Mouse (Mus musculus): ENCODE measurements around the gene Tmem141.

DNA sequence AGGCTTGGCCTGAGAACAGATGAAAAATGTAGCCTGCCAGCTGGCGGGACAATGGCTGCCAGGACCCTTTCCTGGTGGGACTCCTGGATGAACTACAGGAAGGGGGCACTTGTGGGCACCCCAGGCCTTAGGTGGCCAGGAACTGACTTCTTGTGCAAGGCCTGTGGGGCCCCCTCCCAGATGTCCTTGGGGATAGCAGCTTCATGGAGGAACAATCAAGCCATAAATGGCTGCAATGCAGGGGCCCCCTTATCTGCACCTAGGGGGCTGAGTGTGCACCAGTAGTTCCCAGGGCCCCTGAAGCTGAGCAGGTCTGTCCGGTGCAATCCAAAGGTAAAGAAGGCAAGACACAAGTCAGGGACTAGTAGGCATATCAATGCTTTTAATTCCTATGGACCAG, 48.7 kb downstream of the Tmem141 start:
- TF ChIP-seq CTCF (IDR thresholded peaks at IDR 0.05; ENCODE audit: borderline replicate concordance, extremely low read depth, insufficient read depth, insufficient read length) (no peak), POLR2A (IDR thresholded peaks at IDR 0.05; ENCODE audit: borderline replicate concordance, extremely low read depth, insufficient read depth, insufficient read length, poor library complexity, severe bottlenecking) (no peak)
